Mouse (Mus musculus) left cerebral cortex, adult 18-20 months (tissue): ENCODE data around the gene AI413582. TPM values are rescaled to one million over a fixed set of nuclear protein-coding genes. Genes with fewer than 3 reads are reported as not detected.

Experiments used
- DNase-seq, 2 experiments: peaks; one replicate each; pipeline ENCODE4 v3.0.0; 2021 to 2022; ENCODE audit warnings: low spot score in 2 of 2, mixed read lengths in 1 of 2
- long read RNA-seq, 2 experiments: library from polyadenylated mRNA; stranded (forward); transcript quantifications; one replicate each; pipeline ENCODE4 v2.0.0; 2021
- total RNA-seq, 2 experiments: library from RNA; stranded (reverse); gene quantifications; 2 replicates each; pipeline ENCODE4 v1.2.3; 2021

The AI413582 gene
- total RNA-seq: 10 to 100 TPM; 83.2 to 92.5 TPM
- long read RNA-seq, experiment 1, transcript AI413582-204 (5 exons, 862 nt): major isoform, 32 of 53 reads
- long read RNA-seq, experiment 1, partial matches to known transcripts: 11 of 53 reads
- long read RNA-seq, experiment 1, other reads (novel, unspliced or antisense): 6 of 53 reads
- long read RNA-seq, experiment 2, transcript AI413582-204 (5 exons, 862 nt): major isoform, 32 of 44 reads
- long read RNA-seq, experiment 2, partial matches to known transcripts: 7 of 44 reads
- long read RNA-seq, experiment 2, other reads (novel, unspliced or antisense): 4 of 44 reads

DNA sequence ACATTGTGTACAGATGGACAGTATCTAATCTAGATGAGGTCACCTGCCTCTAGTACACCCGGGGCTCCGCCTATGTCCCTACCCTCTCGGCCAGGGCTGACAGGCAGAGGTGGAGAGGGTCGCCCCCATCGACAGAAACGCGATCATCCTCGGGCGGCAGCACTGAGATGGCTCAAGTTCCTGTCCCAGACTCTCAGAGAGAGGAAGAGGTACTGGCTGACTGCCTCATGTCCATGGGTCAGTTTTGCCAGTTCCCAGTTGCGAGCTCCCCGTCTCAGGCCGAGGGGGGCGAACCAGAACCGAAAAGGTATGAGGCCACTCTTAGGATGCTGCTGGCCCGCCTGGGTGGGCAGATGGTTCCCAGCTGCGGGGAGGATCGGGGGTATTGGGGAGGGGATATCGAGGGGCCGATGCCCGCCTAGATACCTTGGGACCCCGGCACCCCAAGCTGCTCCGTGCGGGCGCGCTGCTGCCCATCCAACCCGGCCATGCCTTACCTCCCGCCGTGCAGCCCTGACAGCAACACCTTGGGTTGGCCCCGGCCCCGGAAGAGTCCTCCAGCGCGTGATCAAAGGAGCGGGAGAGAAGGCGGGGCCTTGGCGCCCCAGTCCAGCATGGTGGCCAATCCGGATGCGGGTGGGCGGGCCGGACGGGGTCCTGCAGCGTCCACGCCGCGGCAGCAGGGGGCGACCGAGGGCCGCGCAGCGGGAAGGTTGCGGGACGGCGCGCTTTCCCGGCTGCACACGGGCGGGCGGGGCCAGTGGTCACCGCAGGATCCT lies at the start of gene AI413582:
AI413582 (minus strand) TSS at position 594 of the 779 bp plus-strand sequence.
- DNase-seq: peak; percentile 98

DNA sequence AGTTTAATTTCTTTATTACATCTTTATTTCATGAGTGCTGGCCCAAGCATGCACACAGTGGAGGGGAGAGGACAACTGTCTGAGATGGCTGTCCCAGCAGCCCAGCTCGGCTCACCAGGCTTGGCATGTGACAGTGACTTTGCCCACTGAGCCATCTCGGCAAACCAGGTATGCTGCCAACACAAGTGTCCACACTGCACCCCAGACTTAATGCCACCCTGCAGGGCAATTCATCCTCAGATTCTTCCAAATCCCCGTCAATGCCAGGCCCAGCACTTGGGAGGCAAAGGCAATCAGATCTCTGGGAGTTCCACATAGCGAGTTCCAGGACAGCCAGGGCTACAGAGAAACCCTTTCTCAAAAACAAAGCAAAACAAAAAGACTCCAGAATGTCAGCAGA lies 47.5 kb upstream of the AI413582 start:
- no peak for DNase-seq

GRCm38 (mm10) chr17:27611994-27612393 lies 46.4 kb upstream of the AI413582 start:
- DNase-seq: no peak

- DNase-seq: no peak
Observed at GRCm38 (mm10) chr17:27611519-27611884, 45.9 kb upstream of the AI413582 start.

DNA sequence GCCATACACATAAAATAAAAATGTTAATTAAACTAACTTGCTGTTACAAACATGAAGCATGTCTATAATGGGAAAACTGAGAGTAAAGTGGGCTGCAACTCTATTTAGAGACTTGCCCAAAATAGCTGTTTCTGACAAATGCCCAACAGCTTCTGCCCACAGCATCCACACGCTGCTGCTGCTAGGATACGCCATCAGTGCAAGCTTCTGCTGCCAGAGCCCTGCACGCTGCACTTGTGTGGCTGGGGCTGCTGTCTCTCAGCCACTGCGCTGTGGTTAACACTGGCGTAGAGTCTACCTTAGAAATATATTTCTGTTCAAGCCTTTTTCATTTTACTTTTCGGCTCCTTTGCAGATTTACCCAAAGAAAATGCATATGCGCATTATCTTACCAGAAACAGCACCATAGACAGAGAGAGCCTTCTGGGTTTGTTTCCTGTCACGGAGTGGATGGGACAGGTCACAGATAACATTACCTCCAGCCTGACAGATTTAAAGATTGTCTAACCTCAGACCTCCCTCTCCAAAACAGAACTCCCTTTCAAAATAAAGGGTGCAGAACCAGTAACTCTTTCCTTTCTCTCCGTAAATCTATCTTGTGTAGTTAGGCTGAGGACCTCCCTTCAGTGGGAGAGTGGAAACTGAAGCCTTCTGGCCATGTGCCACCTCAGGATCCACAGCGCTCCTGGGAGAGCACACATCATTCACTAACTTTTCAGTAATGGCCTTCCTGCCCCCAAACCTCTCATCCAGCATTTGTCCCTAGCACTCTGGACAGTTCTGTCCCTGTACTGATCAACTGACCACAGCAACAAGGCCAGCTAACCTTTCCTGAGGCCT lies 45.3 kb upstream of the AI413582 start:
- DNase-seq: peak; percentile 67 to 81

GRCm38 (mm10) chr17:27609576-27609975 lies 44.0 kb upstream of the AI413582 start:
- no peak for DNase-seq

GRCm38 (mm10) chr17:27603522-27604234 lies 38.1 kb upstream of the AI413582 start:
- no peak for DNase-seq

- DNase-seq: no peak
Observed at GRCm38 (mm10) chr17:27603036-27603435, 37.5 kb upstream of the AI413582 start.

DNA sequence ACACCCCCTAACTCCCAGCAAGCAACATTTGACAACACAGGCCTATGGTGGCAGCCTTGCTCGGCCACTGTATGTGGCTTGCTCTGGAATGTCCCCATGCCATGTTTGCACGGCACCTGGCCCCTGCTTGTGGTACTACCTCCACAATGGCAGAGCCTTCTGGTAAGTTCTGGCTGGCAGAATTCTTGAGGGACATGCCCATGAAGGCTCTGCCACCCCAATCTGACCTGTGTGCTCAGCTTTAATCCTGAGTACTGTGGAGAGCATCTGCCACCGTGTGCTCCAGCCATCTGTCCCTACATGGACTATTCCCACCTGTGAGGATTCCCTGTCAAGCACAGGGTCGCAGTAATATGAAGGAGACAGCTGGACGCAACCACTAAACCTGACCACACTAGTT lies 35.3 kb upstream of the AI413582 start:
- no peak for DNase-seq

GRCm38 (mm10) chr17:27600286-27600685 lies 34.7 kb upstream of the AI413582 start:
- no peak for DNase-seq

- DNase-seq: no peak
Observed at GRCm38 (mm10) chr17:27596376-27597190, 31.0 kb upstream of the AI413582 start.

DNA sequence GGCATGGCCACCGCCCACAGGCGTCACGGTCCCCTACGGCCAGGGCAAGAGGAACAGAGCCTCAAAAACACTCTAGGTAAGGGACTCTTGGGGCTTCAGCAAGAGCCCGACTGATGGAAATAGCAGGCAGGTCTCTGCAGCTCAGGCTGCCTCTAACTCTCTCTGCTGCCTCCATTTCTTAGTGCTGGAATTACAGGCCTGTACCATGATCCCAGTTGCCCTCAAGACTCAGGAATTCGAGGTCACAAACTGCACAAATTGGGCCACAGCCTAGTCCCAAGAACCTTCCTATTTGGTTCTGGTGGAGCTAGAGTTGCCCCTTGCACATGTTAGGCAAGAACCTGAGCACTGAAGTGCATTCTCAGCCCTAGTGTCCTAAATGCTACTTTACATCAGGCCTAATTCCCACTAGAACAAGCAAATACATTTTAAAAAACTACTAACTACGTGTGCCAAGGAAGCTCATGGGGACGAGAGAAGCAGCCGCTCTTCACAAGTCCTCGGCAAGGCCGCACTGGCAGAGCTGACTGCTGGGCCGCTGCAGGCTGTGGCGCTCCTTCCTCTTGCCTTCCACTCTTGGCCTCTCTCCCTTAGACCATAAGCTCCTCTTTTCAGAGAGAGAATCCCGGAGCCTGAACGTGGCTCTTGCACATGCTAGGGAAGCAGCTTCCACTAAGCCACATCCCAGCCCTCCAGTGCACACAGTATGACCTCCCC lies 30.3 kb upstream of the AI413582 start:
- DNase-seq: no peak

GRCm38 (mm10) chr17:27592565-27592910 lies 27.0 kb upstream of the AI413582 start:
- DNase-seq: no peak

GRCm38 (mm10) chr17:27591826-27592564 lies 26.4 kb upstream of the AI413582 start:
- DNase-seq: no peak

DNA sequence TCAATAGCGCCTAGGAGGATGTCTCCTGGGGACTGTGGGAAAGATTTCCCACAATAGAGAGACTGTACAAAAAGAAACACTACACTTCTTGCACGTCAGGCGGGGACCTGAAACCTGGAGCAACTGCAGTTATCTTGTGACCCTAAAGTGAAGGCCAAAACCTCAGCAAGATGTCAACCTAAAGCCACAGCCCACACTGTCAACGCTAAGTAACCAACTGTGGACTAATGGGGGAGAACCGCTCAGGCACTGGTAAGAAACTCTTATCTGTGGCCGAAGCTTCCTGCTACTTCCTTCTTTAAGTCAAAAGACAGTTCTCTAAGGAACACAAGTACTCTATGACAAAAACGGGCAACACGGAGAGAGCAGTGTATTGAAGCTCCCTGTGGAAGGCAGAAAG lies 22.7 kb upstream of the AI413582 start:
- DNase-seq: no peak

- peak; percentile 63 for DNase-seq
Observed at GRCm38 (mm10) chr17:27587252-27587651, 21.7 kb upstream of the AI413582 start.

DNA sequence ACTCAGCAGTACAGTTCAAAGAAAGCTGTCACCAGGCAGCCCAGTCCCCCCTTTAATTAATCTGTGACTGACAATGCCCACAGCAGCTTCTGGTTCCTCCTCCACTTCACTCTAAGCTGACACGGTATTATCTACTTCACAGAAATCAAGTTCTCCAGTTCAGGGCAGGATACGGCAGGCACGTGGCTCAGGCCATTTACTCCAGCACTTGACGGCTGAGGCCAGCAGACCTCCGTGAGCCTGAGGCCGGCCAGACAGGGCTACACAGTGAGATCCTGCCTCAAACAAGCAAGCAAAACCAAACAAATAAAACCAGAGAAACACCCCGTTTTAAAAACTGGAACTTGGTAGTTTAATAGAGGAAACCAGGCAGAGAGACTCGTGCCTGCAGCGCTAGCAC lies 21.1 kb upstream of the AI413582 start:
- no peak for DNase-seq

DNA sequence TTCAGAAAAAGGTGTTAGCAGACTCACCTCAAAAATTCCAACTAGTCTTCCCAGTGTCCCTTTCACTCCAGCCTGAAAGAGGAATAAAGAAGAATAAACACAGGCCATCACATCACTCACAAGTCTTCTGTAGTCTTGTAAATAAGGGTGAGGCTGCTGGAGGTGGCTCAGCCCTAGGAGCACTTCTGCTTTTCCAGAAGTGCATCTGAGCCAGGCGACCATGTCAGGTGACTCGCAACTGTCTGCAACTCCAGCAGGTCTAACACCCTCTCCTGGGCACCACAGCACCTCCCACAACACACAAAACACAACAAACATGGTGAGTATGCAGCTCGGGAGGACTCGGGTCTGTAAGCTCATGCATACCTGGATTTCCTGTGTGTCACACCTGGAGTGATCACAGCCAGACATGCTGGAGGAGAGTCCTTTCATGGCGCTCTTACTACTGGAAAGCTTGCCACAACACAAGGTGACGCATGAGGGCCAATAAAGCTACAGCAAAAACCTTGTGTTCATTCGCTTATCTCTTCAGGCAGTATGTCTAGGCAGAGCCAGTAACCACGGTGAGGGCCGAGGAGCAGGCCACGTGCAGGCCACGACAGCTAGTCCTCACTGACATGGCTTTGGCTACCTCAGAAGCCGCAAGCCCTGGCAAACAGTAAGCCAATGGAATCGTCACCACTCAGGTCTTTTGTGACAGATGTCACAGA lies 17.8 kb upstream of the AI413582 start:
- no peak for DNase-seq
